Mouse (Mus musculus) brain, adult 10 weeks (tissue): ENCODE data around the gene Fam57b. TPM values are rescaled to one million over a fixed set of nuclear protein-coding genes. Genes with fewer than 3 reads are reported as not detected.

Experiments
- polyA plus RNA-seq: library from polyadenylated mRNA; stranded (reverse); fragments of 350-450 nt; fragmentation: Illumina TruSeq; extraction: RNeasy Lipid Tissue Mini Kit (QIAGEN cat#74804); gene quantifications from one replicate; pipeline ENCODE4 v1.2.3, GENCODE M21; 2015; ENCODE audit warnings: low read depth, low replicate concordance

The Fam57b gene
- 55.7 TPM for polyA plus RNA-seq

DNA sequence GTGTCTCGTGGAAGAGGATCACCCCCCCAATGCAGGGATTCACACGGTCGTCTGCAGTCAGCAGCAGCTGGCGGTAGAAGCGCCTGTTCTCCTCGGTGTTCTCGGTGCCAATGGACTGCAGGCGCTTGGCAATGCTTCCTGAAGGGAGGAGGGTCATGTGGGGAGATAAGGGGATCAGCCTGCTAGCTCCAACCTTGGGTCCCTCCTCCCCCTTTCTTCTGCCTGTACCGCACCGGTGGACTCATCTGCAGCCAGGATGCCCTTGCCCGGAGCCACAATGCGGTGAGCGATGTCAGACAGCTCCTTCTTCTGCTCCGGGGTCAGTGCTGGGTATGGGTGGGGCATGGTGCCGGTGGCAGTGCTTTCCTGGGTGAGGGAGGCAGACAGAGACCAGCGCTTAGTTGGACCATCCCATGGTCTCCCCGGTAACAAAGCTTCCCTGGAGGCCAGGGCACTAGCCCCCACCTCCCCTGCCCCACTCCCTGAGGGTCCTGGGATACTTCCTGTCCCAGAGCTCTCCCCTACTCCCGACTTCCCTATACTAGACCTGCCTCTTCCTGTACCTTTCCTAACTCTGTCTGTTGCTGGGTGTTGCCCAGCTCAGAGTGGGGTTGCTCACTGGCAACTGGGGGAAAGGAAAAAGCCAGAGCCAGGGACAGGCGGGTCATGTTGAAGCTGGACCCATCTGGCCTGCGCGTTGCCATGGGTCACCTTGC is at the start of gene Fam57b:
TSS of gene Fam57b (plus strand) at position 258 of the 716 bp plus-strand sequence.

DNA sequence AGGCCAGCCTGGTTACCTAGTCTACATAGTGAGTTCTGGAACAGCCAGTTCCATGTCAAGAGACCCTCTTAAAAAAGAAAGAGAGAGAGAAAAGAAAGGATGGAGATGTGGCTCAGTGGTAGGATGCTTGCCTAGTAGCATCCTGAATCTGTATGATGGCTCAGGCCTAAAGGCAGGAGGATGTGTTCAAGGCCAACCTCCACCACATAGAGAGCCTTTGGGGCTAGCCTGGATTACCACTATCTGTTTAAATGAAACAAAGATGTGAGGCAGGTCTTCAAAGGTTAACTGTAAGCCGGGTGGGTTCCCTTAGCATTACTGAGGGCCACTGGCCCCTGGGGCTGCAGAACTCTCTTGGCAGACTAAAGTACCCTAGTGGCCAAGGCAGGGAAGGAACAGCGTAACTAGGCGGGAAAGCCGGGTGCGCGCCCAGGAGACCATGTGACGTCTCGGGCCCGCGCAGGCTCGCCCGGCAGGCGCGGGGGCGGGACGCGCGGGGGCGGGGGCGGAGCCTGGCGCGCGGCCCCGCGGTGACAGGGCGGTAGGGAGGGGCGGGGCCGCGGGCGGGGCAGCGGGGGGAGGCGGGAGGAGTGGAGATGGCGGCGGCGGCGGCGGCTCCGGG is 38.3 kb upstream of the Fam57b start, which contains the start of gene Mapk3:
TSS of gene Mapk3 (plus strand) at position 552 of the 622 bp plus-strand sequence.

DNA sequence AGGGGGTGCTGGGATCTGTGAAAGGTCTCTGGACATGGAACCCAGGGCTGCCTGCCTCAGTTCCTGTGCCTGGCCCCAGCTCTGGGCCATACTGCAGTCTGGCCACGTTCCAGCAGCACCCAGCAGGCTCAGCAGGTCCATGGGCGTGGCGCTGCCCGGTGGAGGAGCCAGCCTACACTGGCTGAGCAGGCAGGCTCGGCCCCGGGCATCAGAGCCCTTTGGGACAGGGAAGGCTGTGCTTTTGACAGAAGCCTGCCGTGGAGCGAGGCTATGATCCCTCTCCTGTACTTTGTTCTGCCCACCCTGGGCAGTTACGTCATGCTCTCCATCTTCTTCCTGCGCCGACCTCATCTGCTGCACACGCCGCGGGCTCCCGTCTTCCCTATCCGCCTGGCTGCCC is 31.3 kb upstream of the Fam57b start, which contains the start of gene Gdpd3:
TSS of gene Gdpd3 (plus strand) at position 134 of the 400 bp plus-strand sequence.

DNA sequence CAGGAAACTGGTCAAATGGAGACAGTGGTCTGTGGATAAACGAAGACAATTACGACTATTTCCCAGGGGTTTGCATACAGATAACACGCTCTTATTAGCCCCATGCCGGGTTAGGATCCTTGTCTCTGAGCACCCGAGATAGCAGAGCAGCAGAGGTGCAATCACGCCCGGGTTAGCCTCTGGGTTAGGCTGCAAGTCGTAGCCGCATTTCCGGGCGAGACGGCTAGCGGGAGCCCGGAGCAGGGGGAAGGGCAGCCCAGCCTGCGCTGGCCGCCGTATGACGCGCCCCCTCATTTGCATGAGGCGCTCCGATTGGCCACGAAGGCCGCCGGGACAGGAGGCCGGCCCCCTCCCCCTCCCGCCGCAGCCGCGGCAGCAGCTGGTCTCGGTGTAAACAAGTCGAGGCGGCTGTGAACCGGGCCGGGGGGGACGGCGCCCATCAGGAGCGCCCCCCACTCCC is 20.8 kb upstream of the Fam57b start, which contains the start of gene Ypel3:
TSS of gene Ypel3 (plus strand) at position 358 of the 460 bp plus-strand sequence.

DNA sequence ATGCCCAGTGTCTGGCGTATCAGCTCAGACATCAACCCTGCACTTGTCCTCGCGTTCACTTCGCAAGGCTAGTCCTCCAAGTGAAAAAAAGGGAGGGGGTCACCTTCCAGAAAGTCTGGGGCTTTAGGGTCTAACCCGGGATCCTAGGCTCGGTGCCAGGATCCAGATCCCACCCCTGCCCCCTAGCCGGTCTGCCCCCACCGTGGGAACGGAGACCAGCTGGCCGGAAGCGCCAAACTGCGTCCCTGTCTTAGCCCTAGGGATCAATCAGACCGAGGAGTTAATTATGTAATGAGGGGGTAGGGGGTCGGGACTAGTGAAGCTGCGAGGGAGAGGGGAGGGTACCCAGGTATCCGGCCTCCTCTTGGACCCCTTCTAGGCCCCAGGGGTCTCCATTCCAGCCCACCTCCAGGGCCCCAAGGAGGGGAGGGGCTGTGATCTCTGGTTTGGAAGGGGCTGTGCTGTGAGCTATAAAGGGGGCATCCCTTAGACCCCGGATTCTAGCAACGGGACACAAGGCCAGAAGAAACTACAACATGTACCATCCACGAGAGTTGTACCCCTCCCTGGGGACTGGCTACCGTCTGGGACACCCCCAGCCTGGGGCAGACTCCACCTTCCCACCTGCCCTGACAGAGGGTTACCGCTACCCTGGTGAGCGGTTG is 16.4 kb upstream of the Fam57b start, which contains the start of gene Tbx6:
TSS of gene Tbx6 (plus strand) at position 513 of the 665 bp plus-strand sequence.

DNA sequence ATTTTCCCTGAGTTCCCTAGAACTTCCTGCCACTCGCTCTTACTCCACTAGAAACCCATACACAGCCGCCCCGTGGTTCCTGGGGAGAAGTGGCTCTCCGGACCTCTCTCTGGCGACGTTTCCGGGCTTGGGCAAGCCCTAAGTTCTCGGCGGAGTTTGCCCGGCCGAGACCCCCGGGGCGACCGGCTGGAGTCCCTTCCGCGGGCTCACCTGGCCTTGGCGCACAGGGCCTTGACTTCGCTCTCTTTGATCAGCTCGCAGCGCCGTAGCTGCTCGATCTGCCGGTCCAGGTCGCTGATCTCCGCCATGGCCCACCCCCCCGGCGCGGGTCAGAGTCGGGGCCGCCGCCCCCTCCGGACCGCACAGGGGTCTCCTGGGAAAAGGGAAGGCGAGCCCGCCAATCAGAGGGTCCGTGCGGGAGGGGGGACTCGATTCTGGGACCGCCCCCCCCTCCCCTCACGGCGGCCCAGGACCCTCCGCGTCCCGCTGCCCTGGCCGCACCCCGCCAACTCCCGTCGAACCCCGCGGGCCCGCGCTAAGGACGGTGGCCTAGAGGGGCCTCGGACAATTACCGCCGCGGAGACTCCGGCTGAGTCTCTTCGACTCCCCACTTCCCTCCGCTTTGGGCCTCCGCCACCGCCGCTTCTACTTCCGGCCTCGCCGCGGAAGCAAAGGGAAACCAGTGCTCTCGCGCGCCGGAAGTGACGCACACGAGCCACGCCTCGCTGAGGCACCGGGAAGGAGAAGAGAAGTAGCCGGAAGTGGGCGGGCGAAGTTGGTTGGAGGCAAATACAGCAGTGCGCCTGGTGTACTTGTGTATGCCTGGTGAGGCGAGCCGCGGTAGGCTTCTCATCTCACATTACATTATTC is 5.4 kb upstream of the Fam57b start, which contains the start of gene Ppp4c:
TSS of gene Ppp4c (minus strand) at position 646 of the 870 bp plus-strand sequence.

DNA sequence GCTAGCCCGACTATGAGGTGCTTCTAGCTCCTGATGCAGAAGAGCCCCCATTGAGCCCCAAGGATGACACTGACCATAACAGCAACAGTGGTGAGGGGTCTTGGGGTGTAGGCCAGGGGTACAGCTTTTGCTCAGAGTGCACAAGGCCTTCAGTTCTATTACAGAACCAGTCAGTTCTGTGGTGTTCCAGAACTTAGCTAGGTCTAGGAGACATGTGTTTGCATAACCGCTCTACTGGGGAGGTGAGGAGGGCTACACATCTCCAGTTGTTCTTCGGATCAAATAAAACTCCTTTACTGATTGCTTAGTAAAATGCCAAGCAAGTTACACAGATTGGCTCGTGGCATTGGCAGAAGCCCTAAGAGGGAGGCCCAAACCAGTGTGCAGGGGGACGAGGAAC is 34.1 kb downstream of the Fam57b start, which contains the start of gene 4930451I11Rik:
TSS of gene 4930451I11Rik (minus strand) at position 101 of the 400 bp plus-strand sequence.

DNA sequence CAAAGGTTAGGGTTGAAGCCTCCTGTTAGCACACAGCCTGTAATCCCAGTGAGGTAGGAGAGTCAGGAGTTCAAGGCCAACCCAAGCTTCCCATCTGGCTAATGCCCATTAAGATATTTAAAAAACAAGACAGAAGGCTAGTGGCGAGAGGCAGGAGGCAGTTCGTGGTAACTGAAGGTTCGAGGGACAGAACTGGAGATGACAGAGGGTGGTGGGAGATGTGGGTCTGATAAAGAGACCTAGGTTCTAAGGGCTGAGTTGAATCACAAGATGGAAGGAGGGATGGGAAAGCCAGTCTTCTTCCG is 49.6 kb downstream of the Fam57b start, which contains the start of gene Doc2a:
TSS of gene Doc2a (plus strand) at position 301 of the 305 bp plus-strand sequence.

DNA sequence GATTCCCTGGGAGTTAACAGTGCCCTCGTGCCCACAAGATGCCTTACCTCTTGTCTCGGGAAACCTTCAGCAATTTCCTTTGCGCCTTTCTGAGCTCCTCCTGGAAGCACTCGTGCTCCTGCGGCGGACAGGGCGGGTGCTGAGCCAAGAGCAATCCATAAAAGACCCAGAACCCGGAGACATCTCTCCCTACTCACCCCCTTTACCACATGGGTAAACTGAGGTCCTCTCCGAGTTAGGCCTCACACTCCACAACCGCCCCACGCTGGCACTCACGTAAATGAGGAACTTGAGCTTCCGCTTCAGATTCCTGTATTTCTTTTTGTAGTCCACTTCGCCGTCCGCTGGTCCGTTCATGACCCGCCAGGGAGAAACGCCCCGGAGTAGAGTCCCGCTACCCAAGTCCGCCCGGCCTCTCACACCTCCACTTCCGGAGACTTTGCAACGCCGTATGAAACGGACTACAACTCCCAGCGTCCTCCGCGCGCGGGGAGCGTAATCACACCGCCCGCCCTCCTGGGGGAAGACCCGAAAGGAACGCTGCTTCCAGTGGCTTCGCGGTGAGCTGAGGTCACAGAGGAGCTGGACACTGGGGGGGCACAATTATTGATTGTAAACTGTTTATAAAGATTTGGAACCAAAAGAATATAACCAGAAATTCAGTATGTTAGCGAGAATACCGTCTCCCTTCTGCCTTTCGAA is 64.1 kb downstream of the Fam57b start, which contains the start of gene Hirip3:
TSS of gene Hirip3 (plus strand) at position 544 of the 702 bp plus-strand sequence.

DNA sequence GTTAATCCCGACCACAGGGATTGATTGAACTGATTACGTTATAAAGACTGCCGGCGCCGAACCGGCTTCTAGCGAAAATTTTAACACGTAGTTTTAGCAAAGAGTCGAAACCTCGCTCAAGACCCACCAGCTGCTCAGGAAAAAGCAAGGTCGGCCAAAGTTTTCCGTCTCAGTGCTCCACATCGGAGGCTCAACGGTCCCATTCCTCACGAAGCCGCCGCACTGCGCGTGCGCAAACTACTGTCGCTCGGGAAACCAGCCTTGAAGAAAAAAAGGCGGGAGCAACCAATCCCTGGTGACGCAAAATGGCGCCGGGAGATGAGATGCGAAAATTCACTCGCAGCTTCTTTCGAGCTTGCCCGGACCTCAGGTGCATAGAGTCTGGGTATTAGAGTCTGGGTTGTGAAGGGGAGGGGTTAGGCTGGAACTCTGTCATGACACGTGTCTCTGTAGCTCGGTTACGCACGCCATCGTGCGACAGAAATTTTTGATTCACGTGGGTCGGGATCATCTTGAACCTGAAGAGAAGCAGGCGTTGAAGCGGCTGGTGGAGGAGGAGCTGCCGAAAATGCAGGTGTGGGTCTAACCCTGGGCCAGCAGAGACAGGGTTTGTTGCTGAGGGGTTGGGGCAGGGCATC is 64.8 kb downstream of the Fam57b start, which contains the start of gene Ino80e:
TSS of gene Ino80e (minus strand) at position 231 of the 638 bp plus-strand sequence.

Other genes with a start within 250 kb of the Fam57b start
- 135 TPM for gene Eif3c, start 231.3 kb upstream of the Fam57b start, polyA plus RNA-seq
- gene Apobr, start 212.7 kb upstream of the Fam57b start, polyA plus RNA-seq: 0.80 TPM
- 21.6 TPM for gene Cln3, start 211.9 kb upstream of the Fam57b start, polyA plus RNA-seq
- gene Il27, start 202.7 kb upstream of the Fam57b start, polyA plus RNA-seq: not detected
- 19.3 TPM for gene Nupr1, start 166.8 kb upstream of the Fam57b start, polyA plus RNA-seq
- gene Sgf29, start 148.4 kb upstream of the Fam57b start, polyA plus RNA-seq: 22.6 TPM
- 21.5 TPM for gene Sult1a1, start 121.2 kb upstream of the Fam57b start, polyA plus RNA-seq
- 64.2 TPM for gene Bola2, start 102.3 kb upstream of the Fam57b start, polyA plus RNA-seq
- gene Slx1b, start 101.9 kb upstream of the Fam57b start, polyA plus RNA-seq: 14.6 TPM
- gene Coro1a, start 89.9 kb upstream of the Fam57b start, polyA plus RNA-seq: 136 TPM
- 169 TPM for gene Mapk3, start 38.1 kb upstream of the Fam57b start, polyA plus RNA-seq
- gene Gdpd3, start 31.3 kb upstream of the Fam57b start, polyA plus RNA-seq: 2.1 TPM
- 387 TPM for gene Ypel3, start 20.7 kb upstream of the Fam57b start, polyA plus RNA-seq
- 1.5 TPM for gene Tbx6, start 16.2 kb upstream of the Fam57b start, polyA plus RNA-seq
- 61.6 TPM for gene Ppp4c, start 5.2 kb upstream of the Fam57b start, polyA plus RNA-seq
- gene 4930451I11Rik, start 34.0 kb downstream of the Fam57b start, polyA plus RNA-seq: not detected
- gene Doc2a, start 49.7 kb downstream of the Fam57b start, polyA plus RNA-seq: 32.7 TPM
- gene Hirip3, start 64.3 kb downstream of the Fam57b start, polyA plus RNA-seq: 46.0 TPM
- gene Ino80e, start 64.7 kb downstream of the Fam57b start, polyA plus RNA-seq: 57.0 TPM
- gene Taok2, start 87.0 kb downstream of the Fam57b start, polyA plus RNA-seq: 79.3 TPM
- 29.0 TPM for gene Tmem219, start 125.2 kb downstream of the Fam57b start, polyA plus RNA-seq
- 159 TPM for gene Kctd13, start 131.2 kb downstream of the Fam57b start, polyA plus RNA-seq
- 39.0 TPM for gene Asphd1, start 151.9 kb downstream of the Fam57b start, polyA plus RNA-seq
- 234 TPM for gene Sez6l2, start 152.9 kb downstream of the Fam57b start, polyA plus RNA-seq
- 168 TPM for gene Cdipt, start 178.2 kb downstream of the Fam57b start, polyA plus RNA-seq
- 0.82 TPM for gene Cdiptos, start 178.4 kb downstream of the Fam57b start, polyA plus RNA-seq
- 4.3 TPM for gene Mvp, start 217.0 kb downstream of the Fam57b start, polyA plus RNA-seq
- gene Pagr1b, start 218.8 kb downstream of the Fam57b start, polyA plus RNA-seq: not detected
- 21.8 TPM for gene Pagr1a, start 219.7 kb downstream of the Fam57b start, polyA plus RNA-seq
- 57.4 TPM for gene Gm42742, start 223.4 kb downstream of the Fam57b start, polyA plus RNA-seq
- gene Prrt2, start 223.5 kb downstream of the Fam57b start, polyA plus RNA-seq: 205 TPM
- 137 TPM for gene Maz, start 229.4 kb downstream of the Fam57b start, polyA plus RNA-seq
- gene Kif22, start 244.8 kb downstream of the Fam57b start, polyA plus RNA-seq: 8.7 TPM